Comparison of ENCODE assay signal across 12 mouse cellular contexts in the genomic region with DNA sequence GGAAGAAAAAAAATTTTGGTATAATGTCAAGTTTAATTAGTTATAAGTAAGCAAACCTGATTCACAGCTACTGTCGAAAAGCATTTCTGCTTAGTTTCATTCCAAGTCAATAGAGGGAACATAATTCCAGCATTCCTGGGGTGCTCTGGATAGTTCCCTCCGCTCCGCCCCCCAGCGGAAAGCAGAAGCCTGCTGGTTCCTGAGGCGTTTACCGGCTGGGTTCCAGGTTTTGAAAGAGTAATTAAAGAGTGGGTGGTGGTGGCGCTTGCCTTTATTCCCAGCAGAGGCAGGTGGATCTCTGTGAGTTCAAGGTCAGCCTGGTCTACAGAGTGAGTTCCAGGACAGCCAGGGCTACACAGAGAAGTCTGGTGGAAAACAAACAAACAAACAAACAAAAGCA. TPM values are rescaled to one million over a fixed set of nuclear protein-coding genes. Genes with fewer than 3 reads are reported as not detected.
DNase-seq lines count a peak whose midpoint lies in the region; ATAC-seq and TF ChIP-seq lines count a peak whose summit lies in the region.
"Had no signal": no experiment of that assay in that cellular context is flagged by ENCODE, and none has a peak within 500 bp of the region (broad histone marks: within the 10 kb centered on the region; RNA-seq: fewer than 3 reads in every experiment).

No protein-coding gene starts in this region.

- H3K9ac ChIP-seq in ES-Bruce4 (ENCODE audit: low read depth, poor library complexity, severe bottlenecking) = 0 out of 2 replicates have a peak overlapping the region, but pooled peaks have one; percentile 0
- no peak overlapping the region for H3K9ac ChIP-seq in liver, embryonic 16.5 days (ENCODE audit: low read depth, low read length)
- H3K9ac ChIP-seq: forebrain, embryonic 15.5 days; liver, embryonic 14.5 days; midbrain, embryonic 15.5 days had no signal

- no peaks in the 10 kb centered on the region for H3K27me3 ChIP-seq in ES-Bruce4 (ENCODE audit: control insufficient read depth, insufficient read depth, low read length, poor library complexity, severe bottlenecking)
- no peaks in the 10 kb centered on the region for H3K27me3 ChIP-seq in liver, embryonic 16.5 days (ENCODE audit: control insufficient read depth, insufficient read depth, low read depth, low read length)
- H3K27me3 ChIP-seq: forebrain, embryonic 15.5 days; midbrain, embryonic 15.5 days had no signal

- WGBS in liver, embryonic 16.5 days (ENCODE audit: insufficient replicate concordance) = 68% methylated on average over 7 of the region's 7 CpGs

- peaks cover 15% of the 10 kb centered on the region for H3K36me3 ChIP-seq in ES-Bruce4 (ENCODE audit: control insufficient read depth, insufficient read depth, low read length, poor library complexity, severe bottlenecking)
- H3K36me3 ChIP-seq in liver, embryonic 16.5 days (ENCODE audit: control insufficient read depth, insufficient read depth) = no peaks in the 10 kb centered on the region
- H3K36me3 ChIP-seq: midbrain, embryonic 15.5 days had no signal

- TF ChIP-seq CTCF in ES-Bruce4 (IDR thresholded peaks at IDR 0.05; ENCODE audit: low read depth, low read length) = no peak

- H3K27ac ChIP-seq in ES-Bruce4 (ENCODE audit: insufficient read depth, low read length) = peak overlapping the region; percentile 68
- peak overlapping the region; percentile 26 for H3K27ac ChIP-seq in liver, embryonic 16.5 days (ENCODE audit: low read length)
- H3K27ac ChIP-seq: forebrain, embryonic 15.5 days; liver, embryonic 14.5 days; midbrain, embryonic 15.5 days had no signal

- H3K4me1 ChIP-seq in ES-Bruce4 (ENCODE audit: control insufficient read depth, insufficient read depth, low read length) = peaks cover 3% of the 10 kb centered on the region
- H3K4me1 ChIP-seq in liver, embryonic 16.5 days (ENCODE audit: control insufficient read depth, low read depth, low read length) = no peaks in the 10 kb centered on the region; the same call in 1 of the 2 replicates

- peak overlapping the region; percentile 47 for H3K4me3 ChIP-seq in ES-Bruce4 (ENCODE audit: low read depth, low read length)
- H3K4me3 ChIP-seq in liver, embryonic 16.5 days (ENCODE audit: low read depth, low read length) = no peak overlapping the region
- H3K4me3 ChIP-seq: forebrain, embryonic 15.5 days; midbrain, embryonic 15.5 days had no signal

- no peak for TF ChIP-seq POLR2A in ES-Bruce4 (IDR thresholded peaks at IDR 0.05; ENCODE audit: insufficient read depth, low read length)

- no peak for ATAC-seq in liver, embryonic 16.5 days (ENCODE audit: low read depth)
- ATAC-seq: forebrain, embryonic 15.5 days; midbrain, embryonic 15.5 days had no signal

- TF ChIP-seq EP300 in ES-Bruce4 (IDR thresholded peaks at IDR 0.05; ENCODE audit: insufficient read depth, low read depth, low read length) = peak; percentile 55; the same call in 1 of the 2 replicates

- peak; percentile 40 to 62 for DNase-seq in kidney, postnatal 25 days
- DNase-seq in kidney, postnatal 4 days = no peak
- peak; percentile 68 for DNase-seq in R1 (ENCODE audit: low read depth, low spot score)
- DNase-seq in adrenal gland, adult 8-10 months = no peak
- no peak for DNase-seq in retina, postnatal 1 day
- DNase-seq: cerebellum, postnatal 25 days; layer of hippocampus, postnatal 36 days had no signal

- no peaks in the 10 kb centered on the region; the same call in 1 of the 2 replicates for H3K9me3 ChIP-seq in ES-Bruce4 (replicated peaks; ENCODE audit: control insufficient read depth, insufficient read depth, low read length, poor library complexity, severe bottlenecking)
- no peaks in the 10 kb centered on the region for H3K9me3 ChIP-seq in liver, embryonic 16.5 days (replicated peaks; ENCODE audit: control insufficient read depth, low read length)
- H3K9me3 ChIP-seq: forebrain, embryonic 15.5 days; midbrain, embryonic 15.5 days had no signal

- H3K4me2 ChIP-seq in liver, embryonic 16.5 days (ENCODE audit: low read depth, low read length) = no peak overlapping the region
- H3K4me2 ChIP-seq: forebrain, embryonic 15.5 days; midbrain, embryonic 15.5 days had no signal

RNA-seq across cellular contexts. Expression of gene Lima1, which starts 10.2 kb away (rescaled TPM):
- 104 and 113 TPM in 2 replicates for polyA plus RNA-seq in ES-Bruce4 (2011; ENCODE audit: insufficient read depth, insufficient read length, low read depth, missing spikeins)
- polyA plus RNA-seq in liver, embryonic 16.5 days (2015; fragmentation: Nextera tagmentation; extraction: Ambion mirVana) = 12.2 and 14.2 TPM in 2 replicates
- 10 to 100 TPM; 42.8 to 70.7 (median 52.7) TPM for total RNA-seq in adrenal gland, adult 8-10 months (2022)

Comparison
In these comparisons a context has a peak if more than half of its experiments do, and no peak if none do; other contexts are left out.
1. DNase-seq: peak in kidney, postnatal 25 days (2 of 2) and R1 (single experiment); none in kidney, postnatal 4 days (0 of 2), adrenal gland, adult 8-10 months (single experiment) and retina, postnatal 1 day (single experiment).